Mouse (Mus musculus) embryonic facial prominence, embryonic 12.5 days (tissue): ENCODE results near the gene Wnk2. TPM values are rescaled to one million over a fixed set of nuclear protein-coding genes. Genes with fewer than 3 reads are reported as not detected.

Experiments used
- ATAC-seq: fragments of 200-750 bp; cut with Nextera tagmentation; 2 replicates; pipeline ENCODE4 v1.8.0; 2017; ENCODE audit not compliant: insufficient number of reproducible peaks, insufficient read depth, low FRiP score, low TSS enrichment
- H3K27ac ChIP-seq: fragments of 300-500 bp; sonication (generic); 2 replicates; pipeline ENCODE4 v1.5.1; 2016; ENCODE audit warnings: mild to moderate bottlenecking
- H3K27me3 ChIP-seq: fragments of 300-500 bp; sonication (generic); 2 replicates; pipeline ENCODE4 v1.6.1; 2016; ENCODE audit warnings: mild to moderate bottlenecking, moderate library complexity
- H3K36me3 ChIP-seq: fragments of 300-500 bp; sonication (generic); 2 replicates; pipeline ENCODE4 v1.6.1; 2016; ENCODE audit warnings: mild to moderate bottlenecking
- H3K4me1 ChIP-seq: fragments of 300-500 bp; sonication (generic); 2 replicates; pipeline ENCODE4 v1.6.1; 2016
- H3K4me2 ChIP-seq: fragments of 300-500 bp; sonication (generic); replicated peaks from 2 replicates; pipeline ENCODE4 v1.6.1; 2016; ENCODE audit warnings: mild to moderate bottlenecking, moderate library complexity
- H3K4me3 ChIP-seq: fragments of 300-500 bp; sonication (generic); 2 replicates; pipeline ENCODE4 v1.5.1; 2016; ENCODE audit warnings: mild to moderate bottlenecking
- H3K9ac ChIP-seq: fragments of 300-500 bp; sonication (generic); 2 replicates; pipeline ENCODE4 v1.6.1; 2016; ENCODE audit warnings: mild to moderate bottlenecking, moderate library complexity
- H3K9me3 ChIP-seq: fragments of 300-500 bp; sonication (generic); 2 replicates; pipeline ENCODE4 v1.6.1; 2016; ENCODE audit warnings: mild to moderate bottlenecking, moderate library complexity
- WGBS: fragments of 180-500 bp; shearing (Covaris S2); methylation state at CpG from one replicate; pipeline ENCODE4 v1.1.7; 2016; 5-methylcytosine and 5-hydroxymethylcytosine counted together
- polyA plus RNA-seq: library from polyadenylated mRNA; unstranded; fragments of >200 nt; fragmentation: Nextera tagmentation; extraction: Ambion mirVana; gene quantifications from 2 replicates; pipeline ENCODE4 v1.2.1, GENCODE M21; 2016

Wnk2 gene
- polyA plus RNA-seq, 1 experiment from 2014 or later, result 3.0 TPM

DNA sequence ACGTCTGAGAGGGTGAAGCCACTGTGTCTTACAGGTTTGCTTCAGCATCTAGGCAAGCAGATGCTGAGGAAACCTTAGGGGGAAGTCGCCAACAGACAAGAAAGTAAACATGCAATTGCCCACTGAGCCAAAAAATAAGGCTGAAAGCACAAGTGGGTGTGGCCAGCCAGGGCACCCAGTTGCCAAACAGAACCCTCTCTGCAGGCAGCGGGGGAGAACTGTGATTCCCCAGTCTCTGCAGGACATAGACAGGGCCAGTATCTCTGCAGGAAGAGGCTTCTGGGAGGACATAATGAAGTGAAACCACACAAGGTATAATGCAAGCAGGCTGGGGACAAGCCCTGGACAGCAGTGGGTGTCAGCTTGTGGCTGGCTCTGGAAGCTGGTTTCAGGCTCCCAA, 38.1 kb downstream of the Wnk2 start:
- H3K27ac ChIP-seq, result no peak overlapping the region
- H3K4me3 ChIP-seq, result no peak overlapping the region
- H3K4me2 ChIP-seq, result no peak overlapping the region
- 74% methylated on average over 3 of the region's 3 CpGs for WGBS
- no peaks in the 10 kb centered on the region for H3K36me3 ChIP-seq
- no peaks in the 10 kb centered on the region for H3K27me3 ChIP-seq
- H3K4me1 ChIP-seq, result 0 out of 2 replicates have a peak, but pooled peaks cover 2% of the 10 kb centered on the region
- no peaks in the 10 kb centered on the region for H3K9me3 ChIP-seq
- H3K9ac ChIP-seq, result no peak overlapping the region
- ATAC-seq, result no peak

DNA sequence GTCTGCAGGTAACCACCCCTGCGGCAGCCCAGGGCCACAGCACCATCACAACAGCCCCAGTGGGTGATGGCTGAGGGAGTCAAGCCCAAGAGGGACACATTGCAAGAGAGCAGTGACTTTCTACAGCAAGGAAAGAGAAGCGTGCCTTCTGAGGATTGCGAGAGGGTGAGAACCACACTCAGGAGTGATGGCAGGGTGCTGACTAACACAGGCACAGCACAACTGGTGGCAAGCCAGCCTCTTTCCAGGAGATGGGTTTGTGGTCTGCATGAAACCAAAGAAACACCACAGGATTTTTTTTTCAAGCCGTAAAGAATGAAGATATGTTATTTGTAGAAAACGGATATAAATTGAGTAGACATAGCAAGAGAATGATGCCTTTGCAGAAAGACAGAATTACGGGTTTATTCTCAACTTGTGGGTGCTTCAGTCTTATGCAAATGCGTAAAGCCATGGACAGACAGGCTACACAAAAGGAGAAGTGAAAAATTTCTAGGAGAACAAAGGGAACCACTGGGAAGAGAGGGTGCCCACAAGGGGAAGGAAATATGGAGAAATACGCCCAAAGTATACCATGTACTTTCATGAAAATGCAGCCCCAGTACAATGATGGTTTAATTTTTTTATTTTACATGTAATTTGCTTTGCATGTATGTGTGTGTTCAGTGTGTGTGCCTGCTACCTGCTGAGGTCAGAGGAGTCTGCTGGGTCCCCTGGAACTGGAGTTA, 39.5 kb downstream of the Wnk2 start:
- Histone ChIP-seq H3K9me3 (no peaks in the 10 kb centered on the region), H3K4me2 (no peak overlapping the region), H3K27me3 (no peaks in the 10 kb centered on the region), H3K36me3 (no peaks in the 10 kb centered on the region), H3K9ac (no peak overlapping the region), H3K4me3 (no peak overlapping the region), H3K27ac (no peak overlapping the region), H3K4me1 (peaks cover 6% of the 10 kb centered on the region)
- WGBS, result 87% methylated on average over 8 of the region's 8 CpGs
- ATAC-seq, result no peak

DNA sequence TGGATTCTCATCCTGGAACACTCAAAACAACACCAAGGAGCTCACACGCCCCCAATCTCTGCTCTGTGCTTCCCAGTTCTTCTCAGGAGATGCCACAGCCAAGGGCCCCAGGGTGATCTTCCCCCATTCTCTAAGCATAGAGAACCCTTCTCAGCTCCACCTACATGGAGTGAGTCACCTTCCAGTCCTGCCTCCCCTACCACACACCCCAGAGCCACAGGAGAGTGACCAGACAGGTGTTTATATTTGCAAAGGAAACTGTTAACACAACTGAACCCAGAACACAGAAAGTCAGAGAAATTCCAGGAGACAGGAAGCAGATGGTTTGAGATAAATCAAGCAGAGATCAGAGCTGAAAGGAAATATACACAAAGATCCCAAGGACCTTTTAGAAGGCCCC, 43.9 kb downstream of the Wnk2 start:
- WGBS, result 87% methylated on average over 1 of the region's 1 CpGs
- Histone ChIP-seq H3K27me3 (no peaks in the 10 kb centered on the region), H3K9ac (no peak overlapping the region), H3K36me3 (no peaks in the 10 kb centered on the region), H3K4me3 (no peak overlapping the region), H3K4me1 (peaks cover 9% of the 10 kb centered on the region), H3K27ac (no peak overlapping the region), H3K9me3 (no peaks in the 10 kb centered on the region), H3K4me2 (no peak overlapping the region)
- no peak for ATAC-seq

DNA sequence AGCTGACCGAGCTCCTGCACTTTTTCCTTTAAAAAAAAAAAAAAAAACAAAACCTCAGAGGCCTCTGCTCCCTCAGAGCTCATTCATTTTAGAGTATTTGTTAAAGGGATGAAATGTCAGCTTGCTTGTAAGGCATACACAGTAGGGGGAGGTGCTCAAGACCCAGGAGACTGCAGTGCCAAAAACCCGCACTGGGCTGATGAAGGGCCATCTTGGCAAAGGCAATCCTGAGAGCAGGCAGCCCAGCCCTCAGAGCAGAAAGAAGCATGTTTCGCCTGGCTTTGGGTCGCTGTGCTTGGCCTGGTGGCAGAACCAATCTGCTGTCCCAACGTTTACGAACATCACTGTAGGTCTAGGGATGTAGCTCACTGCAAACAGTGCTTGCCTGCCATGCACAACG, 44.6 kb downstream of the Wnk2 start:
- no peaks in the 10 kb centered on the region for H3K27me3 ChIP-seq
- 72% methylated on average over 7 of the region's 7 CpGs for WGBS
- H3K9ac ChIP-seq, result no peak overlapping the region

DNA sequence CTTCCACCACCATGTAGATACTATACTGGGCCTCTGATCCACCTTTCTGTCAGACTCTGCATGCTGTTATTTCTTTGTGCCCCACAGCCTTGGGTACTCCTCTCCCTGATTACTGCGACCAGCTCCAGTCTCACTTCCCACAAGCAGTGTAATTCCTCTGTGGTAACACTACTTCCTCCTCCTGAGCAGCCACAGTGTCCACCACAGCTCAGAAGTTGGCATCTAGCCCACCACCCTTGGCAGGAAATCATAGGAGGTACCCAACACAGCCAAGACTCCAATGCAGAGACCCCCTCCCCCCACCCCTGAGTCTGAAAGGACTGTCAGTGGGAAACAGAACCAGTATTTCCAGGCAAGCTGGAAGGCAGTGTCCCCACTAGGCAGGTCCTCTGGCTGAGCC, 47.4 kb downstream of the Wnk2 start:
- WGBS, result 70% methylated on average over 1 of the region's 1 CpGs
- peak; percentile 29; the same call in 1 of the 2 replicates for ATAC-seq
- no peaks in the 10 kb centered on the region for H3K27me3 ChIP-seq

More for the DNA sequence above, 44.6 kb downstream of the Wnk2 start:
- no peak overlapping the region for H3K4me3 ChIP-seq
- ATAC-seq, result no peak
- H3K9me3 ChIP-seq, result no peaks in the 10 kb centered on the region
- H3K36me3 ChIP-seq, result no peaks in the 10 kb centered on the region
- H3K4me2 ChIP-seq, result no peak overlapping the region
- peaks cover 9% of the 10 kb centered on the region for H3K4me1 ChIP-seq
- H3K27ac ChIP-seq, result no peak overlapping the region

DNA sequence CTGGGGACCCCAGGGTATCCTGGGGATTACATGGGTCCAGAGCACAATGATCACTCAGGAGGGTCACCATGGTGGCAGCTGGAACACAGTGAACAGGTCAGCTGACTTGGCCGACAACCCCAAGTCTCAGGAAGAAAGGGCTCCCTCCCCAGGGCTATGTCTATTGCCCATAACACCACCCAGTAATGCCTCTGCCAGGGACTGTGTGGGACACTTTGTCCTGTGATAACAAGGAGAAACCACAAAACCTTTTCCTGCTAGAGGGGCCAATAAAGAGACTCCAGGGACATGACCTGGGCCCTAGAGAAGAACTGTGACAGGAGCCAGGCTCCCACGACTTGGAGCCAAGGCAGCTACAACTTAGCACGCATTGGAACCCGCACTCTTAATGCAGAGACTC, 51.0 kb downstream of the Wnk2 start:
- Histone ChIP-seq H3K4me3 (no peak overlapping the region), H3K27ac (no peak overlapping the region), H3K4me2 (no peak overlapping the region), H3K4me1 (0 out of 2 replicates have a peak, but pooled peaks cover 3% of the 10 kb centered on the region), H3K9ac (no peak overlapping the region), H3K9me3 (no peaks in the 10 kb centered on the region), H3K36me3 (peaks cover 4% of the 10 kb centered on the region; the same call in 1 of the 2 replicates), H3K27me3 (no peaks in the 10 kb centered on the region; the same call in 1 of the 2 replicates)
- WGBS, result 86% methylated on average over 4 of the region's 4 CpGs
- no peak for ATAC-seq

More for the DNA sequence above, 47.4 kb downstream of the Wnk2 start:
- Histone ChIP-seq H3K4me3 (no peak overlapping the region), H3K9me3 (no peaks in the 10 kb centered on the region), H3K4me2 (no peak overlapping the region), H3K4me1 (peaks cover 7% of the 10 kb centered on the region), H3K36me3 (no peaks in the 10 kb centered on the region), H3K9ac (no peak overlapping the region), H3K27ac (no peak overlapping the region)

DNA sequence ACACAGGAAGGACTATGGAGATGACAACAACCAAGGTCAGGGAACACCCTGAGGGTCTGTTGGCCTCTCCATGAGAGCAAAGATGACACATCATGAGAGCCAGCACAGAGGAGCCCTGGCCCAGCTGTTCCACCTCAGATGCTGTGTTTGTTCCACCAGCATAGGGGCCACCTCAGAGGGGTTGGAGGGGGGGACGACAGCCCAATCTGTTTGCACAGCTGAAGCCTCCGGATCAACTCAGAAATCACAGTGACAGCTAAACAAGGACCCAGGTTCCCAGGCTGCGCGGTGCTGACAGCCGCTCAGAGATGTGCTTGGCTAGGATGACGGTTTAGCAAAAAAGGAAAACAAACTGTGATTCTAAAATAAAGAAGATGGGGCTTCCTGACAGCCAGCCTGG, 53.1 kb downstream of the Wnk2 start:
- no peak overlapping the region for H3K4me3 ChIP-seq
- no peak overlapping the region for H3K9ac ChIP-seq
- no peak overlapping the region for H3K4me2 ChIP-seq
- WGBS, result 70% methylated on average over 6 of the region's 6 CpGs
- H3K4me1 ChIP-seq, result no peaks in the 10 kb centered on the region
- H3K27ac ChIP-seq, result no peak overlapping the region
- H3K9me3 ChIP-seq, result no peaks in the 10 kb centered on the region
- ATAC-seq, result no peak
- H3K27me3 ChIP-seq, result no peaks in the 10 kb centered on the region; the same call in 1 of the 2 replicates
- peaks cover 5% of the 10 kb centered on the region; the same call in 1 of the 2 replicates for H3K36me3 ChIP-seq

DNA sequence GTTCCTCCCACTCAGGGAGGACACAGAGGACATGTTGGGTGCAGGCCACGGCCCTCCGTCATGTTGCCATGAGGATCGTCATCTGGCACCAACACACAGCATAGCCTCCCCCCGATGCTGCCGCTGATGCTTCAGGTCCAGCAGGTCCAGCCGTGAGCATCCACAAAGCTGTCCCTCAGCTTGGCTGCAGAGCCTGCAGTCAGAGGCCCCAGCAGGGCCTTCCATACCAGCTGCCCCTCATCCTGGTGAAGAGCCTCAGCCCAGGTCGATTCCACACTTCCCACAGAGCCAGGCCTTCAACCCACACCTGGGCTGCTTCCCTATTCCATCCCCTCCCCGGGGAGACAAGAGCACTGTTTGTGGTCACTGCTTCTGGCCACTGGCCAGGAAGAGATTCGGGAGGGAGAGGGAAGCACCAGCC, 54.3 kb downstream of the Wnk2 start:
- Histone ChIP-seq H3K36me3 (peaks cover 5% of the 10 kb centered on the region; the same call in 1 of the 2 replicates), H3K9me3 (no peaks in the 10 kb centered on the region)
- 81% methylated on average over 9 of the region's 9 CpGs for WGBS

DNA sequence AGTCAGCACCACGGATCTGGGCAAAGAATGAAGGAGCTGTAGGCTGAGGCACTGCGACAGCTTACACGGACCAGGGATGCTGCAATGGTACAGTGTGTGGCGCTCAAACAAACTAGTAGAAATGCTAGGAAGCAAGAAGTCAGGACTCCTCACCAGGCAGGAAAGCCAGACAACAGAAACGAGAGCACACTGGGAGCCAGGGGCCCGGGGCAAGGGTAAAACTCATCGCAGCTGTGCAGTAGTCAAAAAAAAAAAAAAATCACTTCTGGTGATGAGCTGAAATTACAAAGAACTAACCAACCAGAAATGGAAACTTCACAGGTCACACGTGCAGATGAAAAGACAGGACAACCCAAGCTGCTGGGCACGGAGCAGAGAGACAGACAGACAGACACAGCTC, 55.2 kb downstream of the Wnk2 start:
- peaks cover 5% of the 10 kb centered on the region; the same call in 1 of the 2 replicates for H3K36me3 ChIP-seq
- H3K27me3 ChIP-seq, result no peaks in the 10 kb centered on the region; the same call in 1 of the 2 replicates
- no peaks in the 10 kb centered on the region for H3K4me1 ChIP-seq
- H3K9ac ChIP-seq, result no peak overlapping the region
- H3K4me2 ChIP-seq, result no peak overlapping the region
- WGBS, result 77% methylated on average over 9 of the region's 9 CpGs
- no peak overlapping the region for H3K4me3 ChIP-seq
- no peak for ATAC-seq
- no peaks in the 10 kb centered on the region for H3K9me3 ChIP-seq
- H3K27ac ChIP-seq, result no peak overlapping the region

More for the DNA sequence above, 54.3 kb downstream of the Wnk2 start:
- no peak for ATAC-seq
- Histone ChIP-seq H3K9ac (no peak overlapping the region), H3K27ac (no peak overlapping the region), H3K27me3 (no peaks in the 10 kb centered on the region; the same call in 1 of the 2 replicates), H3K4me2 (no peak overlapping the region), H3K4me3 (no peak overlapping the region), H3K4me1 (no peaks in the 10 kb centered on the region)

DNA sequence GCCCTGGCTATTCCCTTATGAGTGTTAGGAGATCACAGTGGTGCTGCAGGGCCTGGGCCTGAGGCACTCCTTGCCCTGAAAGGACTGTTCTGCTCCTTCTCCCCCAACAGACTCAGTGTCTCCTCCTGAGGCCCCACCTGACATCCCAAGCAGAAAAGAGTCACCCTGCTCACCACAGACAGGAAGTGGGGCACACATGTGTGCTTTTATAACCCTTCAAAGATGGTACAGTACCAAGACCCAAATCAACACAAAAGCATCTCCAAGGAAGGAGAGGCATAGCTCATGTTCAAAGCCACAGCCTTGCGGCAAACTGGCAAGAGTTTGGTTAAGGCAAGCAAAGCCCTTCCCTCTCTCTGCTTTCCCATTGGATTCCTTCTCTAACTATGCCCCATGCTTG, 57.6 kb downstream of the Wnk2 start:
- Histone ChIP-seq H3K27ac (no peak overlapping the region), H3K9ac (no peak overlapping the region), H3K27me3 (no peaks in the 10 kb centered on the region; the same call in 1 of the 2 replicates), H3K9me3 (no peaks in the 10 kb centered on the region), H3K4me2 (no peak overlapping the region), H3K4me1 (no peaks in the 10 kb centered on the region), H3K4me3 (no peak overlapping the region), H3K36me3 (peaks cover 5% of the 10 kb centered on the region; the same call in 1 of the 2 replicates)
- ATAC-seq, result no peak
- WGBS, result 100% methylated on average over 1 of the region's 1 CpGs

DNA sequence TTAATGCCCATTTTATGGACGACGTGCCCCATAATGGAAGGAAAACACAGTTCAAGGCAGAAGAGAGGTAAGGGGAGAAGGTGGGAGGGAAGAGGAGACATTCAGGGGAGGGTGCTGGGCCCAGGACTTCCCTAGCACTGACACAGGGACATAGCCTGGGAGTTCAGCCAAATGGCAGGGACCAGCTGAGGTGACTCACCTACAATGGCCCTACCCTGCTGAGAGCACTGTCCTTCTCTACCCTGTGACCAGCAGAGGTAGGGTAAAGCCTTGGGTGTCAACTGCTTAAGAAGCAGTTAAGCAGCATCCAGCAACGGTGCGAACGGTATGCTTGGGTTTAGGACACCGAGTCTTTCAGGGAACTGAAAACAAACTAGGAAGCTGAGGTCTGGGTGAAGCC, 58.9 kb downstream of the Wnk2 start:
- peaks cover 5% of the 10 kb centered on the region; the same call in 1 of the 2 replicates for H3K36me3 ChIP-seq
- H3K27me3 ChIP-seq, result no peaks in the 10 kb centered on the region; the same call in 1 of the 2 replicates
- H3K4me1 ChIP-seq, result no peaks in the 10 kb centered on the region
- H3K9ac ChIP-seq, result no peak overlapping the region
- H3K9me3 ChIP-seq, result no peaks in the 10 kb centered on the region
- H3K4me2 ChIP-seq, result no peak overlapping the region
- H3K27ac ChIP-seq, result no peak overlapping the region
- 90% methylated on average over 6 of the region's 6 CpGs for WGBS
- ATAC-seq, result no peak
- H3K4me3 ChIP-seq, result no peak overlapping the region

DNA sequence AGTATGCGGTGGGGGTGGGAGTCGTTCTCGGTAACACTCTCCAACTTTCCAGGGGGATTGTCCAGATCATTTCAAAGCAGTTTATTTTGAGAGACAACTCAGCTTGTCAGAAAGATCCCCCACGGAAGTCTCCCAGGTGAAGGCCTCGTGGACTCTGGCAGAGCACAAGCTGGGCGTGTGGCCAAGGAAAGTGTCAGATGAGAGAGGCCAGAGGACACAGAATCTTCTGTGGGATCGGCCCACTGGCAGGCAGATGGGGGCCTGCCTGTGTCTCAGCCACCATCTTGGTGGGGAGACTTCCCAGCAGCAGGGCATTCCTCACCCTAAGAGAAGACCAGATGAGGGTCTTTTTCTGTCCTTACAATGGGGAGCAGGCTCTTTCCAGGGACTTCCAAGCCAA, 60.4 kb downstream of the Wnk2 start:
- H3K27me3 ChIP-seq, result no peaks in the 10 kb centered on the region; the same call in 1 of the 2 replicates
- no peak overlapping the region for H3K27ac ChIP-seq
- ATAC-seq, result no peak
- no peak overlapping the region for H3K4me3 ChIP-seq
- H3K4me1 ChIP-seq, result no peaks in the 10 kb centered on the region
- H3K9ac ChIP-seq, result no peak overlapping the region
- peaks cover 5% of the 10 kb centered on the region; the same call in 1 of the 2 replicates for H3K36me3 ChIP-seq
- H3K4me2 ChIP-seq, result no peak overlapping the region
- H3K9me3 ChIP-seq, result no peaks in the 10 kb centered on the region
- 75% methylated on average over 7 of the region's 7 CpGs for WGBS
